Mouse (Mus musculus) duodenum, adult 2 months (tissue): Measurements from ENCODE around the gene Klf9. TPM values are rescaled to one million over a fixed set of nuclear protein-coding genes. Genes with fewer than 3 reads are reported as not detected.

Experiments used
- polyA plus RNA-seq: library from polyadenylated mRNA; depleted of rRNA; stranded (reverse); fragments of >200 nt; gene quantifications from 2 replicates; pipeline ENCODE4 v1.2.3, GENCODE M21; 2012; ENCODE audit warnings: low replicate concordance; rRNA removed

Gene Klf9
- polyA plus RNA-seq: 10.7 and 12.3 TPM in 2 replicates

DNA sequence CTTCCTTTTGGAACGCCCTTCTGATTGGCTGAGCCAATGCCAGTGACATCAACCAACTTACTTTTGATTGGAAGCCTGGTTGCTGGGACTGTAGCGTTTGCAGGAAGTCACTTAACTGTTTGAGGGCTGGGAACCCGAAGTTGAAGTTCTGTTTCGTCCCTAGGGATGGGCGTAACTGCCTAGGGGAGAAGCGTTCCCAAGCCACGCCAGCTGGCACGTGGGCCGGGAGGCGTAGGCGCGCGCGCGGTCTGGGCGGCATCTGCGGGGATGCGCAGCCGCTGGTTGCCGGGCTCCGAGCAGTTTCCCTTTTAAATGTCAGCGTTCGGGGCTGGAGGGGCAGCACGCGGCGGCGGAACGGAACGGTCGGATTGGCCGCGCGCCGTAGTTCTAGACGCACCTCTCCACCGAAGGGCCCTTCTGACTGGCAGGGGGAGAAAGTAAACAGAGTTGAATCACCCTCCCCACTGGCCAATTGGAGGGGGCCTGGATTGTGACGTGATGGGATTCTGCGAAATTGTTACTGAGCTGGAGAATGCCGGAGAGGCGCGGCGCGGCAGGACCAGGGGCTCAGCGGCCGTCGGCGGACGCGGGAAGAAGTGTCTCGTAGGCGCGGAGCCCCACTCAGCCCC, at the start of gene Klf9:
Klf9 (plus strand) TSS at position 538 of the 629 bp plus-strand sequence.

Other genes starting within 250 kb of the Klf9 start
- 0.34 and 0.78 TPM in 2 replicates for gene Smc5, start 132.7 kb downstream of the Klf9 start, polyA plus RNA-seq